Mouse (Mus musculus): ENCODE measurements at regions not wholly inside any gene's neighbourhood (a gene's known extent, or its start where the extent isn't known, plus 50 kb on each side); places are given as distances from the start of the nearest gene placed in this dataset.

- no peaks in the 10 kb centered on the region for H3K4me1 ChIP-seq (ENCODE audit: control insufficient read depth, insufficient read depth, insufficient read length)
- no peak for TF ChIP-seq POLR2A (IDR thresholded peaks at IDR 0.05; ENCODE audit: low read depth, low read length)
- TF ChIP-seq CTCF (IDR thresholded peaks at IDR 0.05; ENCODE audit: extremely low read depth, insufficient read depth, insufficient read length, insufficient replicate concordance) = no peak
- H3K4me3 ChIP-seq (ENCODE audit: extremely low read depth, insufficient read depth, insufficient read length) = no peak overlapping the region
- 87% methylated on average over 12 of the region's 12 CpGs for WGBS
- no peaks in the 10 kb centered on the region for H3K27me3 ChIP-seq (ENCODE audit: control insufficient read depth, insufficient read depth, low read length)
- no peak for DNase-seq (ENCODE audit: low read depth in 1 of 2, low spot score in 2 of 2)
- no peak overlapping the region for H3K27ac ChIP-seq (ENCODE audit: insufficient read depth, low read length)
- H3K36me3 ChIP-seq (ENCODE audit: control insufficient read depth, insufficient read depth, low read length) = no peaks in the 10 kb centered on the region
These were observed 84.2 kb downstream of the E030025P04Rik start for GRCm38 (mm10) chr11:109059863-109060526.

GRCm38 (mm10) chr11:109058021-109058420 lies 86.1 kb downstream of the E030025P04Rik start:
- H3K27me3 ChIP-seq (ENCODE audit: control insufficient read depth, insufficient read depth, low read length) = no peaks in the 10 kb centered on the region
- no peak overlapping the region for H3K27ac ChIP-seq (ENCODE audit: insufficient read depth, low read length)
- no peaks in the 10 kb centered on the region for H3K4me1 ChIP-seq (ENCODE audit: control insufficient read depth, insufficient read depth, insufficient read length)
- TF ChIP-seq CTCF (IDR thresholded peaks at IDR 0.05; ENCODE audit: extremely low read depth, insufficient read depth, insufficient read length, insufficient replicate concordance) (no peak), POLR2A (IDR thresholded peaks at IDR 0.05; ENCODE audit: low read depth, low read length) (no peak)
- H3K36me3 ChIP-seq (ENCODE audit: control insufficient read depth, insufficient read depth, low read length) = no peaks in the 10 kb centered on the region
- DNase-seq (ENCODE audit: low read depth in 1 of 2, low spot score in 2 of 2) = no peak
- no peak overlapping the region for H3K4me3 ChIP-seq (ENCODE audit: extremely low read depth, insufficient read depth, insufficient read length)

GRCm38 (mm10) chr11:109048257-109049101 lies 95.7 kb downstream of the E030025P04Rik start:
- no peaks in the 10 kb centered on the region for H3K4me1 ChIP-seq (ENCODE audit: control insufficient read depth, insufficient read depth, insufficient read length)
- H3K27me3 ChIP-seq (ENCODE audit: control insufficient read depth, insufficient read depth, low read length) = no peaks in the 10 kb centered on the region
- WGBS = 65% methylated on average over 10 of the region's 10 CpGs
- TF ChIP-seq CTCF (IDR thresholded peaks at IDR 0.05; ENCODE audit: extremely low read depth, insufficient read depth, insufficient read length, insufficient replicate concordance) (no peak), POLR2A (IDR thresholded peaks at IDR 0.05; ENCODE audit: low read depth, low read length) (no peak)
- no peak overlapping the region for H3K27ac ChIP-seq (ENCODE audit: insufficient read depth, low read length)
- H3K4me3 ChIP-seq (ENCODE audit: extremely low read depth, insufficient read depth, insufficient read length) = no peak overlapping the region
- no peaks in the 10 kb centered on the region for H3K36me3 ChIP-seq (ENCODE audit: control insufficient read depth, insufficient read depth, low read length)
- no peak for DNase-seq (ENCODE audit: low read depth in 1 of 2, low spot score in 2 of 2)

- no peak for DNase-seq (ENCODE audit: low read depth in 1 of 2, low spot score in 2 of 2)
- Histone ChIP-seq H3K36me3 (ENCODE audit: control insufficient read depth, insufficient read depth, low read length) (no peaks in the 10 kb centered on the region), H3K27me3 (ENCODE audit: control insufficient read depth, insufficient read depth, low read length) (no peaks in the 10 kb centered on the region), H3K4me1 (ENCODE audit: control insufficient read depth, insufficient read depth, insufficient read length) (no peaks in the 10 kb centered on the region), H3K4me3 (ENCODE audit: extremely low read depth, insufficient read depth, insufficient read length) (no peak overlapping the region), H3K27ac (ENCODE audit: insufficient read depth, low read length) (no peak overlapping the region)
- no peak for TF ChIP-seq POLR2A (IDR thresholded peaks at IDR 0.05; ENCODE audit: low read depth, low read length)
- no peak for TF ChIP-seq CTCF (IDR thresholded peaks at IDR 0.05; ENCODE audit: extremely low read depth, insufficient read depth, insufficient read length, insufficient replicate concordance)
- WGBS = 79% methylated on average over 4 of the region's 4 CpGs
These were observed 96.6 kb downstream of the E030025P04Rik start for GRCm38 (mm10) chr11:109047483-109048110.

GRCm38 (mm10) chr11:109046446-109046845 lies 97.7 kb downstream of the E030025P04Rik start:
- TF ChIP-seq POLR2A (IDR thresholded peaks at IDR 0.05; ENCODE audit: low read depth, low read length) (no peak), CTCF (IDR thresholded peaks at IDR 0.05; ENCODE audit: extremely low read depth, insufficient read depth, insufficient read length, insufficient replicate concordance) (no peak)
- no peaks in the 10 kb centered on the region for H3K4me1 ChIP-seq (ENCODE audit: control insufficient read depth, insufficient read depth, insufficient read length)
- no peaks in the 10 kb centered on the region for H3K36me3 ChIP-seq (ENCODE audit: control insufficient read depth, insufficient read depth, low read length)
- H3K4me3 ChIP-seq (ENCODE audit: extremely low read depth, insufficient read depth, insufficient read length) = no peak overlapping the region
- H3K27me3 ChIP-seq (ENCODE audit: control insufficient read depth, insufficient read depth, low read length) = no peaks in the 10 kb centered on the region
- DNase-seq (ENCODE audit: low read depth in 1 of 2, low spot score in 2 of 2) = no peak
- WGBS = 42% methylated on average over 1 of the region's 1 CpGs
- no peak overlapping the region for H3K27ac ChIP-seq (ENCODE audit: insufficient read depth, low read length)

- Histone ChIP-seq H3K36me3 (ENCODE audit: control insufficient read depth, insufficient read depth, low read length) (no peaks in the 10 kb centered on the region), H3K4me1 (ENCODE audit: control insufficient read depth, insufficient read depth, insufficient read length) (no peaks in the 10 kb centered on the region), H3K27me3 (ENCODE audit: control insufficient read depth, insufficient read depth, low read length) (no peaks in the 10 kb centered on the region), H3K27ac (ENCODE audit: insufficient read depth, low read length) (no peak overlapping the region), H3K4me3 (ENCODE audit: extremely low read depth, insufficient read depth, insufficient read length) (no peak overlapping the region)
- no peak for DNase-seq (ENCODE audit: low read depth in 1 of 2, low spot score in 2 of 2)
- TF ChIP-seq POLR2A (IDR thresholded peaks at IDR 0.05; ENCODE audit: low read depth, low read length) = no peak
- no peak for TF ChIP-seq CTCF (IDR thresholded peaks at IDR 0.05; ENCODE audit: extremely low read depth, insufficient read depth, insufficient read length, insufficient replicate concordance)
- WGBS = 80% methylated on average over 7 of the region's 7 CpGs
These were observed 103.7 kb downstream of the E030025P04Rik start for GRCm38 (mm10) chr11:109040519-109040916.

All from spleen, adult 2 months (tissue).